Mouse (Mus musculus) brain, embryonic 18.5 days (tissue): ENCODE data around the gene Pigf.

Source experiments
- DNase-seq: peaks from one replicate; pipeline ENCODE4 v3.0.0-alpha.2; 2012; ENCODE audit warnings: low read depth, low spot score

Pigf gene

GRCm38 (mm10) chr17:86967536-86968525 lies 57.4 kb downstream of the Pigf start:
- no peak for DNase-seq

GRCm38 (mm10) chr17:86967048-86967447 lies 58.2 kb downstream of the Pigf start:
- DNase-seq: no peak

GRCm38 (mm10) chr17:86966040-86966439 lies 59.2 kb downstream of the Pigf start:
- DNase-seq: no peak

GRCm38 (mm10) chr17:86965121-86965520 lies 60.1 kb downstream of the Pigf start:
- no peak for DNase-seq

- DNase-seq: peak; percentile 69
These were observed 60.7 kb downstream of the Pigf start for GRCm38 (mm10) chr17:86964502-86964901.

GRCm38 (mm10) chr17:86964041-86964440 lies 61.2 kb downstream of the Pigf start:
- DNase-seq: no peak

GRCm38 (mm10) chr17:86963586-86963902 lies 61.7 kb downstream of the Pigf start:
- DNase-seq: no peak

- DNase-seq: peak; percentile 66
These were observed 62.2 kb downstream of the Pigf start, which contains the start of gene Rhoq for GRCm38 (mm10) chr17:86962894-86963585. TSS of gene Rhoq (plus strand) at chr17:86963082.

- peak; percentile 58 for DNase-seq
These were observed 62.8 kb downstream of the Pigf start for GRCm38 (mm10) chr17:86962297-86962893.

GRCm38 (mm10) chr17:86961301-86961841 lies 63.8 kb downstream of the Pigf start:
- no peak for DNase-seq

- DNase-seq: no peak
These were observed 67.2 kb downstream of the Pigf start for GRCm38 (mm10) chr17:86957968-86958367.

- DNase-seq: no peak
These were observed 68.0 kb downstream of the Pigf start for GRCm38 (mm10) chr17:86957239-86957638.

- DNase-seq: no peak
These were observed 76.4 kb downstream of the Pigf start for GRCm38 (mm10) chr17:86948801-86949200.

GRCm38 (mm10) chr17:86947840-86948796 lies 77.1 kb downstream of the Pigf start, which contains the start of gene Atp6v1e2:
TSS of gene Atp6v1e2 (minus strand) at chr17:86947897.
- peak; percentile 43 for DNase-seq
